Mouse (Mus musculus) liver, adult 2 months (tissue): ENCODE data around the gene Mras. TPM values are rescaled to one million over a fixed set of nuclear protein-coding genes. Genes with fewer than 3 reads are reported as not detected.

ENCODE experiments used
- DNase-seq: peaks from one replicate; pipeline ENCODE4 v3.0.0-alpha.2; 2011; ENCODE audit warnings: low read depth, low spot score; ENCODE audit errors: extremely low read depth
- H3K27ac ChIP-seq: fragments of 200-500 bp; replicated peaks from 2 replicates; pipeline ENCODE4 v1.5.1; 2012; ENCODE audit warnings: low read depth, mild to moderate bottlenecking, control low read depth, inconsistent platforms, low read length; ENCODE audit not compliant: insufficient read depth
- H3K27me3 ChIP-seq: fragments of 200-500 bp; 2 replicates; pipeline ENCODE4 v1.6.1; 2012; ENCODE audit warnings: mild to moderate bottlenecking, moderate library complexity, low read length, inconsistent platforms; ENCODE audit not compliant: control insufficient read depth, insufficient read depth
- H3K36me3 ChIP-seq: fragments of 200-500 bp; 2 replicates; pipeline ENCODE4 v1.6.1; 2012; ENCODE audit warnings: low read length, inconsistent platforms; ENCODE audit not compliant: control insufficient read depth, insufficient read depth
- H3K4me1 ChIP-seq: fragments of 200-500 bp; 2 replicates; pipeline ENCODE4 v1.6.1; 2011; ENCODE audit warnings: low read length; ENCODE audit not compliant: control insufficient read depth, insufficient read depth
- H3K4me3 ChIP-seq: fragments of 200-500 bp; 2 replicates; pipeline ENCODE4 v1.5.1; 2011; ENCODE audit warnings: low read depth, mild to moderate bottlenecking, control low read depth, low read length, moderate library complexity; ENCODE audit not compliant: insufficient read depth
- H3K79me2 ChIP-seq: fragments of 200-500 bp; 2 replicates; pipeline ENCODE4 v1.6.1; 2012; ENCODE audit warnings: inconsistent platforms, mild to moderate bottlenecking, low read length, moderate library complexity; ENCODE audit not compliant: control insufficient read depth, insufficient read depth
- H3K9ac ChIP-seq: fragments of 200-500 bp; 2 replicates; pipeline ENCODE4 v1.6.1; 2012; ENCODE audit warnings: low read depth, mild to moderate bottlenecking, control low read depth, inconsistent platforms, low read length
- CTCF ChIP-seq: fragments of 200-500 bp; IDR thresholded peaks from 2 replicates; pipeline ENCODE4 v1.5.1; 2011; ENCODE audit warnings: low read depth, low read length, control low read depth
- POLR2A ChIP-seq: fragments of 200-500 bp; IDR thresholded peaks from 2 replicates; pipeline ENCODE4 v1.6.1; 2011; ENCODE audit warnings: low read length, control low read depth; ENCODE audit not compliant: insufficient read depth; ENCODE audit errors: extremely low read depth
- WGBS: fragments of 180-500 bp; shearing (Covaris S2); methylation state at CpG from one replicate; pipeline ENCODE4 v1.1.7; 2018; 5-methylcytosine and 5-hydroxymethylcytosine counted together
- polyA plus RNA-seq: library from polyadenylated mRNA; depleted of rRNA; stranded (reverse); fragments of >200 nt; gene quantifications from 2 replicates; pipeline ENCODE4 v1.2.3, GENCODE M21; 2012
- total RNA-seq: library from RNA; depleted of rRNA; stranded (reverse); fragments of >200 nt; gene quantifications from 2 replicates; pipeline ENCODE4 v1.2.3, GENCODE M21; 2014

The Mras gene
- total and polyA plus RNA-seq, 2 experiments: 2.9 to 4.1 TPM

GRCm38 (mm10) chr9:99423692-99424573 is 13.2 kb downstream of the Mras start:
- Histone ChIP-seq H3K27me3 (no peaks in the 10 kb centered on the region), H3K4me1 (peaks cover 4% of the 10 kb centered on the region), H3K4me3 (no peak overlapping the region), H3K36me3 (no peaks in the 10 kb centered on the region), H3K9ac (no peak overlapping the region), H3K79me2 (peaks cover 3% of the 10 kb centered on the region; the same call in 1 of the 2 replicates), H3K27ac (no peak overlapping the region)
- peak; percentile 71 for DNase-seq
- no peak for TF ChIP-seq CTCF
- TF ChIP-seq POLR2A: no peak
- WGBS: 31% methylated on average over 9 of the region's 9 CpGs

DNA sequence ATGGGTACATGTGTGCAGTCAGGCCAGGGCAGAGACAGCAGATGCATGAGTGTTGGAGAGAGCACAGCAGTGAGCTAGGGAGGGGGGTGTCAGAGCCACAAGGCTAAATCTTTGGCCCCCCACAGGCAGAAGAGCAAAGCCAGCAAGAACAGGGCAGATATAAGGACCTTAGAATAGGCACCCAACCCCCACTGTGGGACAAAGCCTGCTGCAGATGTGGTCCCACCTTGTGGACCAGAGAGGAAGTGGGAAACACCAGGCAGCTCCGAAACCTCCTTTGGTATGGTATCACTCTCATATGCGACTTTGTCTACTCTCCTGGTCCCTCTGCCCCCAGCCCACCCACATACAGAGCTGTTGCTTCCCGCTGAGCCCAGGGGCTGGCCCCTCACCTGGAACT is 15.3 kb downstream of the Mras start:
- no peaks in the 10 kb centered on the region for H3K27me3 ChIP-seq
- H3K4me1 ChIP-seq: peaks cover 4% of the 10 kb centered on the region
- no peak overlapping the region for H3K9ac ChIP-seq
- H3K4me3 ChIP-seq: no peak overlapping the region
- TF ChIP-seq POLR2A (no peak), CTCF (no peak)
- H3K27ac ChIP-seq: no peak overlapping the region
- WGBS: 93% methylated on average over 3 of the region's 3 CpGs
- no peaks in the 10 kb centered on the region for H3K36me3 ChIP-seq
- H3K79me2 ChIP-seq: peaks cover 3% of the 10 kb centered on the region; the same call in 1 of the 2 replicates
- DNase-seq: no peak

- Histone ChIP-seq H3K36me3 (no peaks in the 10 kb centered on the region), H3K9ac (no peak overlapping the region), H3K27me3 (no peaks in the 10 kb centered on the region), H3K4me1 (peaks cover 4% of the 10 kb centered on the region), H3K79me2 (peaks cover 3% of the 10 kb centered on the region; the same call in 1 of the 2 replicates), H3K4me3 (no peak overlapping the region), H3K27ac (no peak overlapping the region)
- TF ChIP-seq CTCF (no peak), POLR2A (no peak)
- no peak for DNase-seq
- WGBS: 82% methylated on average over 8 of the region's 8 CpGs
These were observed 17.1 kb downstream of the Mras start for GRCm38 (mm10) chr9:99419951-99420701.

- 89% methylated on average over 5 of the region's 5 CpGs for WGBS
- peaks cover 2% of the 10 kb centered on the region; the same call in 1 of the 2 replicates for H3K4me1 ChIP-seq
These were observed 18.8 kb downstream of the Mras start for GRCm38 (mm10) chr9:99418377-99418776.

GRCm38 (mm10) chr9:99417288-99417846 is 19.8 kb downstream of the Mras start:
- 62% methylated on average over 4 of the region's 4 CpGs for WGBS
- no peaks in the 10 kb centered on the region for H3K4me1 ChIP-seq
- no peak overlapping the region for H3K27ac ChIP-seq

More at GRCm38 (mm10) chr9:99418377-99418776, 18.8 kb downstream of the Mras start:
- Histone ChIP-seq H3K27ac (no peak overlapping the region), H3K79me2 (peaks cover 3% of the 10 kb centered on the region; the same call in 1 of the 2 replicates), H3K27me3 (no peaks in the 10 kb centered on the region), H3K4me3 (no peak overlapping the region), H3K9ac (no peak overlapping the region), H3K36me3 (no peaks in the 10 kb centered on the region)
- no peak for DNase-seq
- TF ChIP-seq CTCF (no peak), POLR2A (no peak)

More at GRCm38 (mm10) chr9:99417288-99417846, 19.8 kb downstream of the Mras start:
- no peak overlapping the region for H3K4me3 ChIP-seq
- no peaks in the 10 kb centered on the region for H3K36me3 ChIP-seq
- TF ChIP-seq CTCF (no peak), POLR2A (no peak)
- H3K79me2 ChIP-seq: peaks cover 6% of the 10 kb centered on the region; the same call in 1 of the 2 replicates
- H3K9ac ChIP-seq: no peak overlapping the region
- peak; percentile 33 for DNase-seq
- no peaks in the 10 kb centered on the region for H3K27me3 ChIP-seq
